Mouse (Mus musculus) small intestine, adult 2 months (tissue): ENCODE results near the gene Ankrd52. TPM values are rescaled to one million over a fixed set of nuclear protein-coding genes. Genes with fewer than 3 reads are reported as not detected.

Source experiments
- H3K27ac ChIP-seq: fragments of 200-500 bp; 2 replicates; pipeline ENCODE4 v1.5.1; 2012; ENCODE audit warnings: low read depth, low read length, control low read depth, inconsistent platforms; ENCODE audit not compliant: insufficient read depth
- H3K27me3 ChIP-seq: fragments of 200-500 bp; 2 replicates; pipeline ENCODE4 v1.6.1; 2012; ENCODE audit warnings: mild to moderate bottlenecking, moderate library complexity, low read length, inconsistent platforms; ENCODE audit not compliant: control insufficient read depth, insufficient read depth
- H3K36me3 ChIP-seq: fragments of 200-500 bp; 2 replicates; pipeline ENCODE4 v1.6.1; 2012; ENCODE audit warnings: mild to moderate bottlenecking, low read length, control low read depth, inconsistent platforms; ENCODE audit not compliant: control insufficient read depth, insufficient read depth
- H3K4me1 ChIP-seq: fragments of 200-500 bp; 2 replicates; pipeline ENCODE4 v1.6.1; 2012; ENCODE audit warnings: low read length, inconsistent platforms, mixed read lengths; ENCODE audit not compliant: control insufficient read depth, insufficient read depth, insufficient read length
- H3K4me3 ChIP-seq: fragments of 200-500 bp; 2 replicates; pipeline ENCODE4 v1.5.1; 2012; ENCODE audit warnings: low read depth, mild to moderate bottlenecking, control low read depth, inconsistent platforms, low read length, moderate library complexity
- CTCF ChIP-seq: fragments of 200-500 bp; IDR thresholded peaks from 2 replicates; pipeline ENCODE4 v1.5.1; 2012; ENCODE audit warnings: low read depth, mild to moderate bottlenecking, control low read depth, inconsistent platforms, low read length, moderate library complexity, mixed read lengths; ENCODE audit not compliant: insufficient replicate concordance, insufficient read length; ENCODE audit errors: extremely low read depth
- POLR2A ChIP-seq: fragments of 200-500 bp; IDR thresholded peaks from 2 replicates; pipeline ENCODE4 v1.6.1; 2012; ENCODE audit warnings: low read depth, mild to moderate bottlenecking, control low read depth, inconsistent platforms, low read length, moderate library complexity
- WGBS: fragments of 180-500 bp; shearing (Covaris S2); methylation state at CpG from one replicate; pipeline ENCODE4 v1.1.7; 2018; 5-methylcytosine and 5-hydroxymethylcytosine counted together
- polyA plus RNA-seq: library from polyadenylated mRNA; depleted of rRNA; stranded (reverse); fragments of >200 nt; gene quantifications from 2 replicates; pipeline ENCODE4 v1.2.3, GENCODE M21; 2012

The Ankrd52 gene
- polyA plus RNA-seq, 1 experiment = 22.1 TPM

- H3K4me1 ChIP-seq = peaks cover 14% of the 10 kb centered on the region
- H3K4me3 ChIP-seq = no peak overlapping the region
- WGBS = 44% methylated on average over 7 of the region's 7 CpGs
- H3K36me3 ChIP-seq = peaks cover 10% of the 10 kb centered on the region
- H3K27ac ChIP-seq = no peak overlapping the region
- no peaks in the 10 kb centered on the region for H3K27me3 ChIP-seq
- no peak for TF ChIP-seq POLR2A
- no peak for TF ChIP-seq CTCF
Measured at GRCm38 (mm10) chr10:128397466-128397865, 20.6 kb downstream of the Ankrd52 start.

DNA sequence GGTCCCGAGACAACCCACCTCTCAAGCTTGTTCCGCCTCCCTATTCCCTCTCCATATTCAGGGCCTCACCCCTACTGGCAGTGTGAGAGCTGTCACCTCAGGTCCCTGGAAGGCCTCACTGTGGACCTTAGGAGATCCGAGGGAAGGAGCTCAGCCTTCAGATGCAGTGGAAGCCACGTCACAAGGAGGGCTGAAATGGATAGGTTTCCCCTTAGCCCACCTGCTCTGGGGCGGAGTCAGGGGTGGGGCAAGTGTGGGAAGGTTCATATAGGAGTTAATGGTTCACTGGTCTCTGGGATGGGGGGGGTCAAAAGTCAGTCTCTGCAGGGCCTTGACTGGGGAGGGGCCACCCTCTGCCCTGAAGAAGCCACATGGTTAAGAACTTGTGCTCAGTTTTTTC is 23.4 kb downstream of the Ankrd52 start:
- Histone ChIP-seq H3K27ac (peak overlapping the region; percentile 80), H3K27me3 (no peaks in the 10 kb centered on the region), H3K4me1 (peaks cover 14% of the 10 kb centered on the region), H3K36me3 (peaks cover 7% of the 10 kb centered on the region; the same call in 1 of the 2 replicates), H3K4me3 (peak overlapping the region; percentile 60)
- WGBS = 23% methylated on average over 5 of the region's 5 CpGs
- no peak for TF ChIP-seq CTCF
- TF ChIP-seq POLR2A = no peak

GRCm38 (mm10) chr10:128401056-128401455 is 24.1 kb downstream of the Ankrd52 start, which contains the start of gene Slc39a5:
Gene Slc39a5 (minus strand): TSS chr10:128401229.
- peak within 1 kb of the TSS; percentile 80 for H3K27ac ChIP-seq
- TF ChIP-seq POLR2A = peak; percentile 20; the same call in 1 of the 2 replicates
- no peak for TF ChIP-seq CTCF
- peaks cover 10% of the 10 kb centered on the region for H3K36me3 ChIP-seq
- H3K27me3 ChIP-seq = no peaks in the 10 kb centered on the region
- 8% methylated on average over 2 of the region's 2 CpGs for WGBS
- H3K4me1 ChIP-seq = peaks cover 11% of the 10 kb centered on the region
- peak within 1 kb of the TSS; percentile 60 for H3K4me3 ChIP-seq

DNA sequence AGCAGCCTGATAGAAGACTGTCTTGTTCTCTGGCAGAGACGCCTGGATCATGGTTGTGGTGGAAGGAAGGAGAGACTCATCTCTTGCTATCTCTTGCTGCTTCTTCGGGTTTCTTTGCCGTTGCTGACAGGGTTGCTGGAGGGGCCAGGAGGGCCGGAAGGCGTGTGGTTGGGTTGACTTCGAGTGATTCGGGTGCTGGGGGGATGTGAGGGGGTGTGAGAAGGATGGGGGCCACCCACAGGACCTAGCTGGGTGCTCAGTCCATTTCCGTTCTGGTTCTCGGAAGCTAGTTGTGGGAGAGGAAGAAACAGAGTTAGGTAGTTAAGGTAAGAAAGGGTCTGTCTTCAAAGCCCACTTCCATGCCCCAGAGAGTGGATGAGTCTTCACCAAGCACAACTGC is 24.7 kb downstream of the Ankrd52 start:
- H3K27ac ChIP-seq = no peak overlapping the region
- no peak overlapping the region for H3K4me3 ChIP-seq
- H3K36me3 ChIP-seq = peaks cover 12% of the 10 kb centered on the region
- TF ChIP-seq POLR2A (no peak), CTCF (no peak)
- 63% methylated on average over 9 of the region's 9 CpGs for WGBS
- H3K4me1 ChIP-seq = peaks cover 11% of the 10 kb centered on the region
- H3K27me3 ChIP-seq = no peaks in the 10 kb centered on the region

- Histone ChIP-seq H3K4me3 (no peak overlapping the region), H3K27me3 (no peaks in the 10 kb centered on the region), H3K4me1 (peaks cover 9% of the 10 kb centered on the region), H3K36me3 (peaks cover 15% of the 10 kb centered on the region), H3K27ac (no peak overlapping the region)
- WGBS = 87% methylated on average over 7 of the region's 7 CpGs
- no peak for TF ChIP-seq POLR2A
- no peak for TF ChIP-seq CTCF
Measured at GRCm38 (mm10) chr10:128403931-128404330, 27.0 kb downstream of the Ankrd52 start.

- Histone ChIP-seq H3K4me3 (peak overlapping the region; percentile 73), H3K27ac (peak overlapping the region; percentile 26; the same call in 1 of the 2 replicates), H3K4me1 (peaks cover 14% of the 10 kb centered on the region; the same call in 1 of the 2 replicates), H3K36me3 (peaks cover 12% of the 10 kb centered on the region), H3K27me3 (no peaks in the 10 kb centered on the region)
- TF ChIP-seq POLR2A = no peak
- no peak for TF ChIP-seq CTCF
- 14% methylated on average over 35 of the region's 35 CpGs for WGBS
Measured at GRCm38 (mm10) chr10:128408591-128409535, 31.9 kb downstream of the Ankrd52 start.
